Mouse (Mus musculus) cerebellum, adult 11 months (tissue): ENCODE data around the gene Med24.
"Not testable (repeated sequence)": the region's sequence is repeated elsewhere in the genome, so short reads cannot be mapped to it uniquely, and the experiment has no call there.

Source experiments
- DNase-seq: peaks from one replicate; pipeline ENCODE4 v3.0.0; 2022

The Med24 gene

DNA sequence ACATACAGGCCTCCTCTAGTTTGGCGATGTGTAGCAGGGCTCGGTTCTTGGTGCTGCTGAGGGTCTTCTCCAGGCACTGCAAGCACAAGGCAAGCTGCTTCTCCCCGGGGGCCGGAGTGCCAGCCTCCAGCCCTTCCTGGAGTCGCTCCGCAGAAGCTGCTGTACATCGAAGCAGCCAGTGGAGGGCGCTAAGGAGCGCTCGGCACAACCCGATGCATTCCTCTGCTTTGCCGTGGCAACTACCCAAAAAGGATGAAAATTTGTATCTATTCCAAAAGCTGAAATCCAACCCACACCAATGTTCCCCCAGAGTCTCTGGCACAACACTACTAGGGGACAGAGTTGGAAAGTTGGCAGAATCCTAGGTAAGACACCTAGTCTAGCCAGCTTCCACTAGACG, 11.3 kb downstream of the Med24 start:
- DNase-seq = peak; percentile 86

DNA sequence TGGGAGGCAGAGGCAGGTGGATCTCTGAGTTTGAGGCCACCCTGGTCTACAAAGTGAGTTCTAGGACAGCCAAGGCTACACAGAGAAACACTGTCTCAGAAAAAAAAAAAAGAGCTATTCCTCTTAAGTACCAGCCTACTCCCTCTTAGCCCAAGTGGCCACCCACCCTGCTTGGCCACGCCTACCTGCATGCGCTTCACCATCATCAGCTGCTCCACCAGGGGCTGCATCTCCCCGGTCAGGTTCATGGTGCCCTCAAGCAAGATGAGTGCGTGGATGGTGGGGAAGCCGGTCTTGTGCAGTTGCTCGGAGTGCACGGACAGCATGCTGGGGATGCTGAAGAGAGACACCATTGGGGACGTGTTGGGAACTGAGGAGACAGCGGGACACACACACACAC, 13.3 kb downstream of the Med24 start:
- no peak for DNase-seq

DNA sequence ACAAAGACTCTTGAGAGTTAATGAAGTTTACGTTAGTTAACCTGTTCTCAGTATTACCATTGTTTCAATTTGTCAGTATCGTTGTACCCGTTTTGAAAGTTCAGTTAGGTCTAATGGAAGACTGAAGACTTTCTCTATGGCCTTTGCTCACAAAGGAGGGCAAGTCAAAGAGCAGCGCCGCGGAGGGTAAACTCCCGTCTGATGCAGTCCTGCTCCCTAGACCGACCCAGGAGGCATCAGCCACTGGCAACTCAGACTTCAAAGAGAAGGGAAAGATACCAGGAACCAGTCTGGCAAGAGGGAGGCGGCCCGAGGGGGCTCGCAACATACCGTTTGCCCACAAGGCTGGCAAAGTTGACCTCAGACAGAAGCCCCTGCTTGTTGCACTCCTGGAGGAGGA, 15.5 kb downstream of the Med24 start:
- no peak for DNase-seq

- DNase-seq = not testable (repeated sequence)
Observed at GRCm38 (mm10) chr11:98712009-98712408, 17.2 kb downstream of the Med24 start.

- DNase-seq = no peak
Observed at GRCm38 (mm10) chr11:98711046-98711434, 18.2 kb downstream of the Med24 start.

GRCm38 (mm10) chr11:98710416-98711045, 18.7 kb downstream of the Med24 start:
- peak; percentile 73 for DNase-seq

GRCm38 (mm10) chr11:98709001-98709741, 20.1 kb downstream of the Med24 start:
- no peak for DNase-seq

DNA sequence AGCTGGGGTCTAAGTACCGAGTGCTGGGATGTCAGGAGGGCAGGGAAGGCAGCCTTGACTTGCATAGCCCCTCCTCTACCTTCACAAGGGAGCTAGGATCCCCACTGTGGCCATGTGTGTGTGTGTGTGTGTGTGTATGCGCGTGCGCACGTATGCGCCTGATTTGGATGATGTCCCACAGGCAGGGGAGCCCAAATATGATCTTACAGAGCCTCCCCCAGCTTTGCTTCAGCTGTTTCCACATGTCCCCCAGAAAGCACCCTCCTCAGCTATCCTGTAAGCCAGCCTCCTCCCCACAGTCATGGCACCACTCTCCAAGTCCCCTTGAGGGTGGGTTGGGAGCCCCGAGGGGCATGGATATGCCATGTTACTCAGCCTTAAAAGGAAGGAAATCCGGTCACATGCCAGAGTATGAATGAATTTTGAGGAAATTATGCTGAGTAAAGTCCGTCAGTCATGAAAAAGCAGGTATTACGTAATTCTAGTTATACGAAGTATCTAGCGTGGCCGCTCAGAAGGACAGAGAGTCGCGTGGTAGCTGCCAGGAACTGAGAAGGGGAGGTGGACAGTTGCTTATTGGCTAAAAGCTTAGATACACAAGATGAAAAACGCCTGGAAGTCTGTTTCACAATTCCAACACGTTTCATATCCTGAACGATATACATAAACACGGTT, 20.8 kb downstream of the Med24 start:
- no peak for DNase-seq

GRCm38 (mm10) chr11:98707401-98708281, 21.6 kb downstream of the Med24 start:
- DNase-seq = no peak

GRCm38 (mm10) chr11:98705021-98705420, 24.2 kb downstream of the Med24 start:
- DNase-seq = no peak

- DNase-seq = no peak
Observed at GRCm38 (mm10) chr11:98702323-98702722, 26.9 kb downstream of the Med24 start.

- DNase-seq = no peak
Observed at GRCm38 (mm10) chr11:98701213-98701670, 28.0 kb downstream of the Med24 start, which contains the start of gene Csf3. Gene Csf3 (plus strand): TSS chr11:98701263.

- DNase-seq = peak; percentile 77
Observed at GRCm38 (mm10) chr11:98699911-98700310, 29.3 kb downstream of the Med24 start.

DNA sequence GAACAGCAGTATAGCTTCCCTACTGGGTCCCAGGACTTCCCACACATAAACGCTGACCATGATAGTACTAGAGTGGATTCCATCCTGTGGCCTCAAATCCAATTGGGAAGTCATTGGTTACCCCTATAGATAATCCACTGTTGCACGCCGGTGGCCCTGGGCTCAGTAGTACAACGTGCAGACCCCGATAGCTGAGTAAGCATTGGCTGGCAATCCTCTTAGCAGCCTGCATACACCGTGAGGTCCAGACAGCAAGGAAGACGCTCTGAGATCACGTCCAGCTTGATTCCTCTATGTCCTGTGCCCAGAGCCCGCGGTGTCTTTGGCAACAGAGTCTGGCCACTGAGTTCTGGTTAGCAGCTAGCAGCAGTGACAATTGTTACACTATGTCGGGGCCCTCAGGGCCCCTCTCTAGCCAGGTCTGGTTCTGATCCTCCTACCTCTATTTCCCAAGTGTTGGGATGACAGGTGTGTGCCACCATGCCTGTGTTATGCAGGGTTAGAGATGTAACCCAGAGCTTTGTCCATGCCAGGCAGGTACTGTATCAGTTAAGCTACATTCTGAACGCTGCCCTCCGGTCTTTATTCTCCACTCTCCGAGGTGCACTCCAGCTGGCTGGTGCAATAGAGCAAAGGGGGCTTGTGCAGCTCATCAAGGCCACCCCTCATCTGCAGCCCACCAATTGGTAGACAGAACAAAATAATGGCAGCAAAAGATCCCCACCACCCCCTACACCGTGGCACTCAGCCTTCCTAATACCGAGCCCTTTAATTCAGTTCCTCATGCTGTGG, 30.2 kb downstream of the Med24 start:
- DNase-seq = no peak

- no peak for DNase-seq
Observed at GRCm38 (mm10) chr11:98697225-98697624, 32.0 kb downstream of the Med24 start.

GRCm38 (mm10) chr11:98696454-98697216, 32.6 kb downstream of the Med24 start:
- no peak for DNase-seq

- no peak for DNase-seq
Observed at GRCm38 (mm10) chr11:98695408-98695807, 33.8 kb downstream of the Med24 start.

- no peak for DNase-seq
Observed at GRCm38 (mm10) chr11:98694301-98694700, 34.9 kb downstream of the Med24 start.

- DNase-seq = no peak
Observed at GRCm38 (mm10) chr11:98693746-98694145, 35.5 kb downstream of the Med24 start.

DNA sequence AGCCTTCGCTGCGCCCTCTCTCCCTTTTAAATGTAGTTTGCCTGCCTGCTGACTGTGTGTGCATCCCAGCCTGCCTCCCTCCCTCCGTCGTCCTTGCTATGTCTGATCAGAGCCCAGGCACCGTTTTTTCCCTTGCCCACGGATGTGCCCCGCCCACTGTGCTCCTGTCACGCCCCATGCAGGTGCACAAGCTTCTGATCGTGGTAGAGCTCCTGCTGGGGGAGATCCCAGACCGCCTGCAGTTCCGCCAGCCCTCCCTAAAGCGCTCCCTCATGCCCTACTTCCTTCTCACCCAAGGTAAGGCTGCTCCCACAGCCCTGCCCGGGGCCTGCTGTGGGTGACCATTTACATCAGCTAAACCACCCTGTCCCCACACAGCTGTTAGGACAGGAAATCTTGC, 36.0 kb downstream of the Med24 start:
- no peak for DNase-seq

GRCm38 (mm10) chr11:98688009-98688408, 41.2 kb downstream of the Med24 start:
- no peak for DNase-seq
